Mouse (Mus musculus): ENCODE data around the gene Gm17190. TPM values are rescaled to one million over a fixed set of nuclear protein-coding genes. Genes with fewer than 3 reads are reported as not detected.

The Gm17190 gene
- total RNA-seq, 2 experiments from 2014 or later, result not detected

Other genes with a start within 250 kb of the Gm17190 start
- gene Iqgap2, start 190.1 kb upstream of the Gm17190 start, total RNA-seq (2021), result 10 to 100 TPM; 10.9 TPM
- 10 to 100 TPM; 26.5 to 30.2 TPM for gene Gm20075, start 678 bp upstream of the Gm17190 start, total RNA-seq (2021)
- gene Sv2c, start 50.5 kb downstream of the Gm17190 start, total RNA-seq (2021), result 10 to 100 TPM; 28.3 to 30.4 TPM

All from left cerebral cortex, postnatal 10 days (tissue).